Mouse (Mus musculus): ENCODE data around the gene Krtap16-1. TPM values are rescaled to one million over a fixed set of nuclear protein-coding genes. Genes with fewer than 3 reads are reported as not detected.

Gene Krtap16-1
- polyA plus RNA-seq, 1 experiment from 2014 or later = not detected

Other genes starting within 250 kb of the Krtap16-1 start
- gene Gm11595, start 213.7 kb downstream of the Krtap16-1 start, polyA plus RNA-seq (2014; fragmentation: Nextera tagmentation; extraction: Ambion mirVana) = not detected in 2 replicates
- not detected in 2 replicates for gene Krtap4-8, start 205.9 kb downstream of the Krtap16-1 start, polyA plus RNA-seq (2014; fragmentation: Nextera tagmentation; extraction: Ambion mirVana)
- not detected in 2 replicates for gene Krtap4-9, start 201.4 kb downstream of the Krtap16-1 start, polyA plus RNA-seq (2014; fragmentation: Nextera tagmentation; extraction: Ambion mirVana)
- not detected in 2 replicates for gene Gm11596, start 193.1 kb downstream of the Krtap16-1 start, polyA plus RNA-seq (2014; fragmentation: Nextera tagmentation; extraction: Ambion mirVana)
- gene Gm11569, start 187.7 kb downstream of the Krtap16-1 start, polyA plus RNA-seq (2014; fragmentation: Nextera tagmentation; extraction: Ambion mirVana) = not detected in 2 replicates
- not detected in 2 replicates for gene Gm11554, start 182.2 kb downstream of the Krtap16-1 start, polyA plus RNA-seq (2014; fragmentation: Nextera tagmentation; extraction: Ambion mirVana)
- not detected in 2 replicates for gene Krtap4-13, start 176.7 kb downstream of the Krtap16-1 start, polyA plus RNA-seq (2014; fragmentation: Nextera tagmentation; extraction: Ambion mirVana)
- not detected in 2 replicates for gene Gm11564, start 170.9 kb downstream of the Krtap16-1 start, polyA plus RNA-seq (2014; fragmentation: Nextera tagmentation; extraction: Ambion mirVana)
- not detected in 2 replicates for gene 2300003K06Rik, start 148.5 kb downstream of the Krtap16-1 start, polyA plus RNA-seq (2014; fragmentation: Nextera tagmentation; extraction: Ambion mirVana)
- gene Krtap4-16, start 135.0 kb downstream of the Krtap16-1 start, polyA plus RNA-seq (2014; fragmentation: Nextera tagmentation; extraction: Ambion mirVana) = 0.19 TPM in 1 of 2 replicates, not detected in the other
- not detected in 2 replicates for gene Gm11568, start 128.7 kb downstream of the Krtap16-1 start, polyA plus RNA-seq (2014; fragmentation: Nextera tagmentation; extraction: Ambion mirVana)
- not detected in 2 replicates for gene Gm11559, start 122.1 kb downstream of the Krtap16-1 start, polyA plus RNA-seq (2014; fragmentation: Nextera tagmentation; extraction: Ambion mirVana)
- not detected in 2 replicates for gene Krtap9-1, start 113.2 kb downstream of the Krtap16-1 start, polyA plus RNA-seq (2014; fragmentation: Nextera tagmentation; extraction: Ambion mirVana)
- gene Gm11567, start 107.4 kb downstream of the Krtap16-1 start, polyA plus RNA-seq (2014; fragmentation: Nextera tagmentation; extraction: Ambion mirVana) = not detected in 2 replicates
- gene Krtap31-1, start 78.7 kb downstream of the Krtap16-1 start, polyA plus RNA-seq (2014; fragmentation: Nextera tagmentation; extraction: Ambion mirVana) = not detected in 2 replicates
- gene Gm11565, start 71.8 kb downstream of the Krtap16-1 start, polyA plus RNA-seq (2014; fragmentation: Nextera tagmentation; extraction: Ambion mirVana) = not detected in 2 replicates
- not detected in 2 replicates for gene Krtap31-2, start 50.3 kb downstream of the Krtap16-1 start, polyA plus RNA-seq (2014; fragmentation: Nextera tagmentation; extraction: Ambion mirVana)
- not detected in 2 replicates for gene Krtap9-5, start 38.1 kb downstream of the Krtap16-1 start, polyA plus RNA-seq (2014; fragmentation: Nextera tagmentation; extraction: Ambion mirVana)
- gene Krtap29-1, start 7.5 kb downstream of the Krtap16-1 start, polyA plus RNA-seq (2014; fragmentation: Nextera tagmentation; extraction: Ambion mirVana) = not detected in 2 replicates
- gene Krtap17-1, start 7.4 kb upstream of the Krtap16-1 start, polyA plus RNA-seq (2014; fragmentation: Nextera tagmentation; extraction: Ambion mirVana) = not detected in 2 replicates
- not detected in 2 replicates for gene Krt33a, start 29.6 kb upstream of the Krtap16-1 start, polyA plus RNA-seq (2014; fragmentation: Nextera tagmentation; extraction: Ambion mirVana)
- 0.11 TPM in 1 of 2 replicates, not detected in the other for gene Krt33b, start 43.3 kb upstream of the Krtap16-1 start, polyA plus RNA-seq (2014; fragmentation: Nextera tagmentation; extraction: Ambion mirVana)
- not detected in 2 replicates for gene Krt34, start 55.0 kb upstream of the Krtap16-1 start, polyA plus RNA-seq (2014; fragmentation: Nextera tagmentation; extraction: Ambion mirVana)
- not detected in 2 replicates for gene Krt31, start 64.0 kb upstream of the Krtap16-1 start, polyA plus RNA-seq (2014; fragmentation: Nextera tagmentation; extraction: Ambion mirVana)
- not detected in 2 replicates for gene Krt32, start 101.6 kb upstream of the Krtap16-1 start, polyA plus RNA-seq (2014; fragmentation: Nextera tagmentation; extraction: Ambion mirVana)
- gene Krt35, start 109.6 kb upstream of the Krtap16-1 start, polyA plus RNA-seq (2014; fragmentation: Nextera tagmentation; extraction: Ambion mirVana) = not detected in 2 replicates
- gene Krt36, start 119.0 kb upstream of the Krtap16-1 start, polyA plus RNA-seq (2014; fragmentation: Nextera tagmentation; extraction: Ambion mirVana) = 0.11 and 0.13 TPM in 2 replicates
- 0.11 TPM in 1 of 2 replicates, not detected in the other for gene Krt13, start 135.0 kb upstream of the Krtap16-1 start, polyA plus RNA-seq (2014; fragmentation: Nextera tagmentation; extraction: Ambion mirVana)
- gene Krt15, start 149.3 kb upstream of the Krtap16-1 start, polyA plus RNA-seq (2014; fragmentation: Nextera tagmentation; extraction: Ambion mirVana) = 1.3 TPM in 2 replicates
- gene Krt19, start 162.1 kb upstream of the Krtap16-1 start, polyA plus RNA-seq (2014; fragmentation: Nextera tagmentation; extraction: Ambion mirVana) = 359 and 374 TPM in 2 replicates
- not detected in 2 replicates for gene Krt9, start 206.6 kb upstream of the Krtap16-1 start, polyA plus RNA-seq (2014; fragmentation: Nextera tagmentation; extraction: Ambion mirVana)
- 5.7 and 6.0 TPM in 2 replicates for gene Krt14, start 221.0 kb upstream of the Krtap16-1 start, polyA plus RNA-seq (2014; fragmentation: Nextera tagmentation; extraction: Ambion mirVana)

Measured in intestine, embryonic 14.5 days (tissue).